Mouse (Mus musculus) intestine, embryonic 14.5 days (tissue): Measurements from ENCODE around the gene Lrrc37a. TPM values are rescaled to one million over a fixed set of nuclear protein-coding genes. Genes with fewer than 3 reads are reported as not detected.
"Not testable (repeated sequence)": the region's sequence is repeated elsewhere in the genome, so short reads cannot be mapped to it uniquely, and the experiment has no call there.

Experiments used
- ATAC-seq: fragments of 200-750 bp; cut with Nextera tagmentation; replicated peaks from 2 replicates; pipeline ENCODE4 v1.8.0; 2017; ENCODE audit warnings: low read depth, moderate number of reproducible peaks, moderate TSS enrichment, moderate library complexity; ENCODE audit not compliant: low FRiP score, low TSS enrichment
- DNase-seq: peaks from one replicate; pipeline ENCODE4 v3.0.0-alpha.2; 2018; ENCODE audit warnings: low spot score
- H3K27ac ChIP-seq: fragments of 300-500 bp; sonication (generic); 2 replicates; pipeline ENCODE4 v1.5.1; 2014; ENCODE audit warnings: low read depth, mild to moderate bottlenecking, control low read depth
- H3K27me3 ChIP-seq: fragments of 300-500 bp; sonication (generic); replicated peaks from 2 replicates; pipeline ENCODE4 v1.6.1; 2014; ENCODE audit warnings: low read length, control low read depth; ENCODE audit not compliant: control insufficient read depth, insufficient read depth
- H3K36me3 ChIP-seq: fragments of 300-500 bp; sonication (generic); 2 replicates; pipeline ENCODE4 v1.6.1; 2014; ENCODE audit warnings: low read length, control low read depth; ENCODE audit not compliant: control insufficient read depth, insufficient read depth
- H3K4me1 ChIP-seq: fragments of 300-500 bp; sonication (generic); replicated peaks from 2 replicates; pipeline ENCODE4 v1.6.1; 2014; ENCODE audit warnings: low read length, control low read depth, mixed read lengths; ENCODE audit not compliant: control insufficient read depth, insufficient read depth
- H3K4me2 ChIP-seq: fragments of 300-500 bp; sonication (generic); 2 replicates; pipeline ENCODE4 v1.6.1; 2014; ENCODE audit warnings: low read length
- H3K4me3 ChIP-seq: fragments of 300-500 bp; sonication (generic); 2 replicates; pipeline ENCODE4 v1.5.1; 2014; ENCODE audit warnings: low read depth, low read length, control low read depth, mixed read lengths
- H3K9ac ChIP-seq: fragments of 300-500 bp; sonication (generic); 2 replicates; pipeline ENCODE4 v1.6.1; 2014; ENCODE audit warnings: mild to moderate bottlenecking, low read length
- H3K9me3 ChIP-seq: fragments of 300-500 bp; sonication (generic); 2 replicates; pipeline ENCODE4 v1.6.1; 2016; ENCODE audit warnings: low read length, control low read depth; ENCODE audit not compliant: control insufficient read depth
- WGBS: fragments of 180-500 bp; shearing (Covaris S2); extraction: QIAGEN DNeasy Blood & Tissue Kit; methylation state at CpG from one replicate; pipeline ENCODE4 v1.1.7; 2014; 5-methylcytosine and 5-hydroxymethylcytosine counted together
- polyA plus RNA-seq: library from polyadenylated mRNA; unstranded; fragments of >200 nt; fragmentation: Nextera tagmentation; extraction: Ambion mirVana; gene quantifications from 2 replicates; pipeline ENCODE4 v1.2.1, GENCODE M21; 2014

The Lrrc37a gene
- polyA plus RNA-seq, 1 experiment from 2014 or later = not detected

DNA sequence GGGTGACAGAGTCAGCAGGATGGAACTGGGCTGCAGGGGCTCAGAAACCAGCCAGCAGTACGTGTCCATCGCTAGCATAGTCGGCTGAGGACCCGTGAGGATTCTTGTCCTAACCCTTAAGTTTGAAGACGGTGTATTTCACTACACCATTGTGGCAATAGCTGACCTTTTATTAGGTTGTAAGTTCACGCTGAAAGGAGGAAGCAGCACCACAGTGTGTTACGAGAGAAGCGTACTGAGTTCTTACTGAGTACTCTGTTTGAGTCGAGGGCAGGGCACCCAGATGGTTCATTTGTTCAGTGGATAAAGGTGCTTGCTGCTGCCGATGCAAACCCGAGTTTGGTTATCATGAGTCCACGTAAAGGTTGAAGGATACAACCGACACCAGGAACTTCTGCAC is 84.7 kb downstream of the Lrrc37a start:
- Histone ChIP-seq H3K4me3 (no peak overlapping the region), H3K9me3 (no peaks in the 10 kb centered on the region), H3K9ac (no peak overlapping the region), H3K36me3 (no peaks in the 10 kb centered on the region), H3K27me3 (no peaks in the 10 kb centered on the region), H3K27ac (no peak overlapping the region), H3K4me1 (no peaks in the 10 kb centered on the region), H3K4me2 (no peak overlapping the region)
- DNase-seq (no peak), ATAC-seq (no peak)
- 82% methylated on average over 13 of the region's 13 CpGs for WGBS

DNA sequence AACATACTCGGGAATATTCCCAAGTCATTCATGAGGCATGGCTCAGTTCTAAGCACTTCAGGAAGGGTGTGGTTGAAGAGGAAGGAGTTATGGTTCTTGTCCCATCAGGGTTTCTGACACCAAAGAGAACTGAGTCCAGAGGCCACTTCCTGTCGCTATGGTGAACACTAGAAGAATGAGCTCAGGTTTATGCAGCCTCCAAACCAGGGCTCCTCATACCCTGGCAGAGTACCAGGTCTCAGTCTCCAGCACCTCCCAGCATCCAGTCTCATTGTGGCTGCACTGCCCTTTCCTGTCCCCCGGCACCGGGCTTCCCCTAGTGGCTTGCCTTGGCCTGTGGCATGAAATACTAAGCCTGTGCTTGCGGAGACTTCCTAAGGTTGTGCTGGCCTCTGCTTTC is 85.2 kb downstream of the Lrrc37a start:
- 75% methylated on average over 5 of the region's 5 CpGs for WGBS
- ATAC-seq (no peak), DNase-seq (no peak)
- H3K36me3 ChIP-seq = no peaks in the 10 kb centered on the region
- no peaks in the 10 kb centered on the region for H3K4me1 ChIP-seq
- H3K4me3 ChIP-seq = no peak overlapping the region
- no peak overlapping the region for H3K4me2 ChIP-seq
- H3K27ac ChIP-seq = no peak overlapping the region
- H3K9me3 ChIP-seq = no peaks in the 10 kb centered on the region
- H3K27me3 ChIP-seq = no peaks in the 10 kb centered on the region
- no peak overlapping the region for H3K9ac ChIP-seq

- Histone ChIP-seq H3K27ac (no peak overlapping the region), H3K36me3 (no peaks in the 10 kb centered on the region), H3K4me2 (peak overlapping the region; percentile 75), H3K4me1 (no peaks in the 10 kb centered on the region; the same call in 1 of the 2 replicates), H3K9me3 (no peaks in the 10 kb centered on the region), H3K9ac (no peak overlapping the region), H3K27me3 (no peaks in the 10 kb centered on the region), H3K4me3 (no peak overlapping the region)
- ATAC-seq = no peak
- WGBS = 100% methylated on average over 1 of the region's 1 CpGs
- no peak for DNase-seq
Measured at GRCm38 (mm10) chr11:103413516-103413915, 90.9 kb downstream of the Lrrc37a start.

DNA sequence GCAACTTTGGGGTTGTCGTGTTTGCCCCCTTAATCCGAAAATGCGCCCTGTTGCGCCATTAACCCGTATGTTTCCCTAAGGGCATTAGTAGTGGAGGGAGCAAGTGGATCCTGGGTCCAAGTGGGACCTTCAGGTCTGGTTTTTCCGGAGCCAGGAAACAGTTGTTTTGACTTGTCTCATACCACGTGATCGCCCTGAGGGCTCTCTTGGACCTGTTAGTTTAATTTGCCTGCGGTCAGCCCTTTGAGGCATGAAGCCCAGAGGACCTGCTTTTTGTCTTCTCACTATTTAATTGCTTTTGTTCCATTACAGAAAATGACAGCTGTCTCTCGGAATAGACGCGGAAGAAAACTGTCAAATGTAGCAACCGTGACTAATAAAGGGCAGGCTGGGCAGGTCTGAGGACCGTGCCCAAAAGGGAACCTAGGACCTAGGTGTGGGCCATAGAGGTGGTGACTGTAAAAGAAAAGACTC is 91.4 kb downstream of the Lrrc37a start:
- Histone ChIP-seq H3K27me3 (no peaks in the 10 kb centered on the region), H3K4me1 (no peaks in the 10 kb centered on the region; the same call in 1 of the 2 replicates), H3K9me3 (no peaks in the 10 kb centered on the region), H3K36me3 (no peaks in the 10 kb centered on the region), H3K9ac (peak overlapping the region; percentile 29; the same call in 1 of the 2 replicates), H3K4me3 (peak overlapping the region; percentile 82), H3K4me2 (peak overlapping the region; percentile 75), H3K27ac (peak overlapping the region; percentile 34; the same call in 1 of the 2 replicates)
- no peak for DNase-seq
- WGBS = 3% methylated on average over 14 of the region's 14 CpGs
- peak; percentile 61; the same call in 1 of the 2 replicates for ATAC-seq

DNA sequence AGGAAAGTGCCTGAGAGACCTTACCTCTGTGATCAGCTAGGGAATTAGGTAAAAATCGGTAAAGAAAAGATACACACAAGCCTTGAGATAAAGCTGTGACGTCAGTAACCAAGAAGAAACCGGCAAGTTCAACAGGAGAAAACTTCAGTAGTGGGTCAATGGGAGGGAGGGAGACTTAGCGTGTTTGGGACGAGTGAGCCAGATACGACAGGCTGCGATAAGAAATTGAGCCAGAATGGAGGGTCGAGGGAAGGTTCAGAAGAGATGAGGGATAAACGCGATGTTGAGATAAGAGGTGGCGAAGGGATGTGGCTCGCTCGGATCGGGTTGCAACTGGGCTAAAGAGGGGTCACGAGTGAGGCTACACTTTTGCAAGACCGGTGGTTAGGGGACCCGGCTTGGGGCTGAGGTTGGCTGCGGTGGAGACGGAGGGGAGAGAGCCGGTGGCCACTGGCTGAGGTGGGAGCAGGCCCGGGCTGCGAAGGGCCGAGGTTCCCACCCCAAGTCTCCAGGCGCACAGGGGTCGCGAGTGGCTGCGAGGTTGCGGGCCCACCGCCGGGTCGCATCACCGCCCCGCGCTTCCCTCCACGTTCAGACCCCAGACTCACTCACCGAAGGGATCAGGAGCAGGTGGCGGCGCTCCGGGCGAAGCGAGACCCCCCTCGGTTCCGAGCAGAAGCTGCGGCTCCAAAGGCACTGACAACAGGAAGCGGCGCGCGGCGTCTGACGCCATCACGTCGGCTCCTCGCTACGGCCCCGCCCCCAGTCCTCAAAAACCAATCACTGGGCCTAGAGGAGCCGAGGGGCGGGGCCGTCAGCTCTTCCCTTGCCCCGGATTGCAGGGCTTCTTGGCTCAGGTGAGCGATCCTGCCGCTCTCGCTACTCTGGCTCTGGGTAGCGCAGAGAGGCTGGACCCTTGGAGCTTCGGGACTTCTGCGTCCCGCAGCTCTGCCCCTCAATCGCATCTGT is 92.1 kb downstream of the Lrrc37a start, which contains the start of gene Plekhm1:
Plekhm1 (minus strand) TSS at position 707 of the 969 bp plus-strand sequence.
- H3K27ac ChIP-seq = peak within 1 kb of the TSS; percentile 34; the same call in 1 of the 2 replicates
- H3K9ac ChIP-seq = peak within 1 kb of the TSS; percentile 67

DNA sequence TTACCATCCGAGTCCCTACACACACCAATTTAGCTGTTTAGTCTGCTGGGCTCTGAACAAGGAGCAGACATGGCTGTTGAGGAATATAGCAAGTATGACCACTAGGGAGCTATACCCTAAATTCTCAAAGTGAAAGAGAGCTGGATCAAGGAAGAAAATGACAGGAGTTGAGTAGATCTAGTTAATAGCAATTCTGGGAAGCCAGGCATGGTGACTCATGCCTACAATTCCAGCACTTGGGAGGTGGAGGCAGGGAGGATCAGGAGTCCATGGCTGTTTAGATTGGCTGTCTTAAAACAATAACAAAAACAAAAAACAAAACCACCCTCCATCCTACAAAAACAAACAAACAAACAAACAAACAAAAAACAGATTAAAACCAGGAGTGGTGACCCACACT is 93.1 kb downstream of the Lrrc37a start:
- Histone ChIP-seq H3K27ac (no peak overlapping the region), H3K4me1 (no peaks in the 10 kb centered on the region; the same call in 1 of the 2 replicates), H3K4me2 (peak overlapping the region; percentile 75), H3K9ac (no peak overlapping the region), H3K27me3 (no peaks in the 10 kb centered on the region), H3K4me3 (no peak overlapping the region; the same call in 1 of the 2 replicates), H3K9me3 (no peaks in the 10 kb centered on the region), H3K36me3 (no peaks in the 10 kb centered on the region)
- 64% methylated on average over 1 of the region's 1 CpGs for WGBS
- no peak for ATAC-seq
- DNase-seq = no peak

More for the DNA sequence above, 92.1 kb downstream of the Lrrc37a start, which contains the start of gene Plekhm1:
- ATAC-seq = peak; percentile 97
- Histone ChIP-seq H3K4me3 (peak within 1 kb of the TSS; percentile 82), H3K27me3 (no peaks in the 10 kb centered on the region), H3K9me3 (no peaks in the 10 kb centered on the region), H3K4me2 (peak within 1 kb of the TSS; percentile 75), H3K36me3 (no peaks in the 10 kb centered on the region), H3K4me1 (no peaks in the 10 kb centered on the region; the same call in 1 of the 2 replicates)
- peak; percentile 94 for DNase-seq
- under 1% methylated on average over 67 of the region's 67 CpGs for WGBS

GRCm38 (mm10) chr11:103408880-103409279 is 95.5 kb downstream of the Lrrc37a start:
- H3K27ac ChIP-seq = no peak overlapping the region
- no peaks in the 10 kb centered on the region for H3K9me3 ChIP-seq
- no peak overlapping the region for H3K4me2 ChIP-seq
- no peak overlapping the region for H3K4me3 ChIP-seq
- no peaks in the 10 kb centered on the region; the same call in 1 of the 2 replicates for H3K36me3 ChIP-seq
- 88% methylated on average over 13 of the region's 13 CpGs for WGBS
- no peaks in the 10 kb centered on the region; the same call in 1 of the 2 replicates for H3K4me1 ChIP-seq
- no peaks in the 10 kb centered on the region for H3K27me3 ChIP-seq
- ATAC-seq (no peak), DNase-seq (no peak)
- no peak overlapping the region for H3K9ac ChIP-seq

DNA sequence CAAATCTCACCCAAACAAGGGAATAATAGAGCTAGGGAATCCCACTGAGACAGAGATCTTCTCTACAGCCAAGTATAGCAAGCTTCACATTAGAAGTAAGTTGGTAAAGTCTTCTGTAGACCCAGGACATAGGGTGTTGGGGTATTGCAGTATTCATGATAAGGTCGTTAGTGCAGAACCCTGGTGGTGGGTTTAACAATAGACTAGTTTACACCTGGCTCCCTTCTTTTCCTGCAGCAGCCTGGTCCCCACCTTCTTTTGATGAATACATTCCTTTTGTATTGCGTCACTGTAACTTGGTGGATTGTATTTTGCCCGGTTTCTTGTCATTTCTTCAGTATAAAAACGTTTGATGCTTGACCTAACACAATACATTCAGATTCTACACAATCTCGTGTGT is 97.3 kb downstream of the Lrrc37a start:
- not testable (repeated sequence) for H3K4me1 ChIP-seq, H3K9me3 ChIP-seq, H3K36me3 ChIP-seq, H3K4me3 ChIP-seq, H3K27me3 ChIP-seq, H3K9ac ChIP-seq, H3K4me2 ChIP-seq, ATAC-seq, DNase-seq, H3K27ac ChIP-seq
- WGBS = 71% methylated on average over 5 of the region's 5 CpGs
